11 mouse cellular contexts compared by ENCODE assay signal in genomic region chrX:18874051-18874450, GRCm38 (mm10).
DNase-seq lines count a peak whose midpoint lies in the region; ATAC-seq and TF ChIP-seq lines count a peak whose summit lies in the region.
"Had no signal": no experiment of that assay in that cellular context is flagged by ENCODE, and none has a peak within 500 bp of the region (broad histone marks: within the 10 kb centered on the region; RNA-seq: fewer than 3 reads in every experiment).

No protein-coding gene starts in this region.

- no peak for TF ChIP-seq POLR2A in kidney, adult 2 months (IDR thresholded peaks at IDR 0.05; ENCODE audit: low read depth, low read length)

- H3K27me3 ChIP-seq in kidney, adult 2 months (replicated peaks; ENCODE audit: control insufficient read depth, insufficient read depth, low read length) = no peaks in the 10 kb centered on the region
- H3K27me3 ChIP-seq in heart, embryonic 13.5 days (replicated peaks) = no peaks in the 10 kb centered on the region
- H3K27me3 ChIP-seq: forebrain, embryonic 15.5 days; liver, embryonic 15.5 days had no signal

- no peak overlapping the region for H3K9ac ChIP-seq in heart, embryonic 13.5 days
- H3K9ac ChIP-seq: forebrain, embryonic 15.5 days; liver, embryonic 15.5 days had no signal

- no peaks in the 10 kb centered on the region for H3K4me1 ChIP-seq in kidney, adult 2 months (ENCODE audit: control insufficient read depth, insufficient read depth, low read length)
- no peaks in the 10 kb centered on the region for H3K4me1 ChIP-seq in heart, embryonic 13.5 days
- H3K4me1 ChIP-seq: forebrain, embryonic 15.5 days; liver, embryonic 15.5 days had no signal

- no peaks in the 10 kb centered on the region for H3K9me3 ChIP-seq in heart, embryonic 13.5 days
- H3K9me3 ChIP-seq: forebrain, embryonic 15.5 days; liver, embryonic 15.5 days had no signal

- no peaks in the 10 kb centered on the region for H3K36me3 ChIP-seq in kidney, adult 2 months (ENCODE audit: control insufficient read depth, insufficient read depth, low read length)
- no peaks in the 10 kb centered on the region for H3K36me3 ChIP-seq in heart, embryonic 13.5 days
- H3K36me3 ChIP-seq: forebrain, embryonic 15.5 days; liver, embryonic 15.5 days had no signal

- peak; percentile 58 for DNase-seq in kidney, adult 2 months
- DNase-seq in kidney, postnatal 4 days = no peak
- DNase-seq in brain, adult 2 months (ENCODE audit: low read depth, low spot score) = peak; percentile 43
- peak; percentile 67 for DNase-seq in lung, postnatal 25 days (ENCODE audit: low spot score)
- DNase-seq in thymus, postnatal 0 days (ENCODE audit: low spot score) = no peak
- no peak for DNase-seq in right cerebral cortex, adult 18-20 months
- DNase-seq: cerebellum, adult 11-12 months; right cerebral cortex, postnatal 25 days had no signal

- no peak overlapping the region for H3K4me2 ChIP-seq in heart, embryonic 13.5 days
- H3K4me2 ChIP-seq: forebrain, embryonic 15.5 days; liver, embryonic 15.5 days had no signal

- H3K27ac ChIP-seq in kidney, adult 2 months (ENCODE audit: insufficient read depth, low read depth, low read length) = no peak overlapping the region
- peak overlapping the region; percentile 72 for H3K27ac ChIP-seq in heart, embryonic 13.5 days (replicated peaks)
- H3K27ac ChIP-seq: forebrain, embryonic 15.5 days; liver, embryonic 15.5 days had no signal

- ATAC-seq in heart, embryonic 13.5 days (ENCODE audit: extremely low read depth, insufficient number of reproducible peaks, low FRiP score, low TSS enrichment) = no peak
- ATAC-seq: forebrain, embryonic 15.5 days had no signal

- TF ChIP-seq CTCF in kidney, adult 2 months (conservative IDR thresholded peaks at IDR 0.05; ENCODE audit: insufficient read depth, insufficient read length, low read depth, low read length) = no peak

- H3K4me3 ChIP-seq in kidney, adult 2 months (ENCODE audit: insufficient read depth, low read depth, low read length) = no peak overlapping the region
- H3K4me3 ChIP-seq in heart, embryonic 13.5 days = no peak overlapping the region
- H3K4me3 ChIP-seq: forebrain, embryonic 15.5 days; liver, embryonic 15.5 days had no signal

Comparison
In these comparisons a context has a peak if more than half of its experiments do, and no peak if none do; other contexts are left out.
1. DNase-seq: peak in kidney, adult 2 months (single experiment), brain, adult 2 months (single experiment) and lung, postnatal 25 days (single experiment); none in kidney, postnatal 4 days (0 of 2), thymus, postnatal 0 days (single experiment) and right cerebral cortex, adult 18-20 months (single experiment).